Mouse (Mus musculus): ENCODE results near the gene Xpot.

Gene Xpot

GRCm38 (mm10) chr10:121622431-121622830 is 3.7 kb downstream of the Xpot start:
- DNase-seq (ENCODE audit: low spot score in 2 of 2), result no peak

DNA sequence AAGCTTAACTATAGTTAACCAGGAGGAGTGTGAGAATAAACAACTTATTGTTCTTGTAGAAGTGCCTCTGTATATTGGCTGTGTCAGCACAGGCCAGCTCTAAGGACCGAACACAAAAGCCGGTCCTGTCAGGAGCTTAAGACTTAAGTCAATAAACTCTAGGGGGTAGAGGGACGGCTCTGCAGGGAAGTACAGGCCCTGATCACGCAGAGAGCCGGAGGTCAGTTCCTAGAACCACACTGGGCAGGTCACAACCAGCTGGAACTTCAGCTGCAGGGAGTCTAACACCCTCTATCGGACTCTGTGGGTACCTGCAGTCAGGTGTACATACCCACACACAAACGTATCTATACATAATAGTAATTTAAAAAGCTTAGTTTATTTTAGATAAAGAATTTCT is 10.2 kb downstream of the Xpot start:
- DNase-seq (ENCODE audit: low spot score in 2 of 2), result no peak

GRCm38 (mm10) chr10:121615146-121615870 is 10.8 kb downstream of the Xpot start:
- DNase-seq (ENCODE audit: low spot score in 2 of 2), result no peak

DNA sequence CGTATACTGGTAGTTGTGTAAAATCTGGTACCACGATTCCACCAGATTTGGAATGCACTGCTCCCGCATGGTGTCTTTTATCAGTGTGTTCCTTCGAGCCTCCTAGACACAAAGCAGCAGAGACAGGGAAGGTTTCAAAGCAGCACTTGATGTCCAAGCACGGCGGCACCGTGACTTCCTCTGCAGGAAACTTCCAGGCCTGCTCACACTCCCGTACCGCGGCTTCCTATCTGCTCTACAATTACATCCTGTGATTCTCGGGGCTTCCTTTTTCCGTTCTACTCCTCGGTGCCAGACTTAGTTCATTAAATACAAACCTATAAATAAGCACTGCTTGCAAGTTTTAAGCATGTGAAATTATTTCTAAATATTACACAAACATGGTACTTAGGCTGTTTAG is 12.6 kb downstream of the Xpot start:
- DNase-seq (ENCODE audit: low spot score in 2 of 2), result no peak

- no peak for DNase-seq (ENCODE audit: low spot score in 2 of 2)
Measured at GRCm38 (mm10) chr10:121612448-121612847, 13.7 kb downstream of the Xpot start.

DNA sequence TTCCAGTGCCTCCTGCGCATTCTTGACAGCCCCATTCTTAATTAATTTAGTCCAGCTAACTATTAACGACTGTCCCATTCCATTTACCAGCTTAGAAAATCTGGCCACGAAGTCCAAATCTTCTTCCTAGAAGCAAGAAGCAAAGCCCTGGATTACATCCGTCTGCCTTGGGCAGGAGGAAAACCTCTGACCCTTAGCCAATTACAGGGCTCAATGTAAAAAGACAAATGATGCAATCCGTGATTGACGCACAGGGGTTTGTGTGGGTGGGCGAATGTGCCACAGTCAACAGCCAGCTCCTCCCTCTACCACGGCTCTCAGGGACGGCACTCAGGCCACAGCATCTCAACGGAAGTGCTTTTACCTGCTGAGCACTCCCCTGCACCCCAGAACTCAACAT is 14.5 kb downstream of the Xpot start:
- no peak for DNase-seq (ENCODE audit: low spot score in 2 of 2)

GRCm38 (mm10) chr10:121608177-121608576 is 18.0 kb downstream of the Xpot start:
- no peak for DNase-seq (ENCODE audit: low spot score in 2 of 2)

GRCm38 (mm10) chr10:121604632-121605344 is 21.3 kb downstream of the Xpot start:
- no peak for DNase-seq (ENCODE audit: low spot score in 2 of 2)

- DNase-seq (ENCODE audit: low spot score in 2 of 2), result no peak
Measured at GRCm38 (mm10) chr10:121603556-121603955, 22.6 kb downstream of the Xpot start.

DNA sequence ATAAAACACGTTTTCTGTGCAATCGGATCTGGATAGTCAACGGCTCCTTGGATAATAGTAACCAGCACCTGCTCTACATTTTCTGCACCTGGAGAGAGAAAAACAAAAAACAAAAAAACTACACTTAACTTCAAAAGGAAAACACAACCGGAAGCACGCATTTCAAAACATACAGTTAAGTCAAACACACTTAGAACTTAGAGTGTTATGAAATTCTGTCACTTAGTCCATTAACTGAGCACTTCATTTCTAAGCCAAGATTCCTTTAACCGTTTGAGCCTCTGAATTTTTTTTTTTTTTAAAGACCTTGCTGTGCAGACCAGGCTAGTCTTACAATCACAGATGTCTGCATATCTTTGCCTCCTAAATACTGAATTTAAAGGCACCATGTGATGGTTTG is 24.9 kb downstream of the Xpot start:
- no peak for DNase-seq (ENCODE audit: low spot score in 2 of 2)

- DNase-seq (ENCODE audit: low spot score in 2 of 2), result no peak
Measured at GRCm38 (mm10) chr10:121596580-121596979, 29.6 kb downstream of the Xpot start.

DNA sequence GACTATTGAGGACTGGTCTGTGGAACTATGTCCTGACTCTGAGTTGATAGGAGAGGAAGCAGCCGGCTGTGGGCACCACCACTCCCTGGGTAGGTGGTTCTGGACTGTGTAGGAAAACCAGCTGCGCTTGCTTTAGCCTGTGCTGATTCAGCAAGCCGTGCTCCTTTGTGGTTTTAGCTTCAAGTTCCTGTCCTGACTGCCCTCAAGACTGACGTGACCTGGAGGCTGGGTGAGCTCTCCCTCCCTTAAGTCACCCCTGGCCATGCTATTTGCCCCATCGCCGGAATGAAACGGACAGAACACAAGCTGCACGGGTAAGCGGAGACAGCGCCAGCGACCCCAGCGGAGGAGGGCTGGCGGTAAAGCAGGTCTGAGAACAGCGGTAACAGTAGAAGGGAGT is 35.0 kb downstream of the Xpot start:
- DNase-seq (ENCODE audit: low spot score in 2 of 2), result peak in 1 of 2 experiments; percentile 61

GRCm38 (mm10) chr10:121587371-121587840 is 38.7 kb downstream of the Xpot start:
- DNase-seq (ENCODE audit: low spot score in 2 of 2), result peak in 1 of 2 experiments; percentile 44

GRCm38 (mm10) chr10:121586675-121587370 is 39.3 kb downstream of the Xpot start, which contains the start of gene Tbk1:
TSS of gene Tbk1 (minus strand) at chr10:121586787.
- DNase-seq (ENCODE audit: low spot score in 2 of 2), result peak; percentile 92 to 97

- peak; percentile 24 to 42 for DNase-seq (ENCODE audit: low spot score in 2 of 2)
Measured at GRCm38 (mm10) chr10:121585791-121586642, 40.1 kb downstream of the Xpot start.

GRCm38 (mm10) chr10:121585056-121585790 is 40.9 kb downstream of the Xpot start:
- DNase-seq (ENCODE audit: low spot score in 2 of 2), result no peak

DNA sequence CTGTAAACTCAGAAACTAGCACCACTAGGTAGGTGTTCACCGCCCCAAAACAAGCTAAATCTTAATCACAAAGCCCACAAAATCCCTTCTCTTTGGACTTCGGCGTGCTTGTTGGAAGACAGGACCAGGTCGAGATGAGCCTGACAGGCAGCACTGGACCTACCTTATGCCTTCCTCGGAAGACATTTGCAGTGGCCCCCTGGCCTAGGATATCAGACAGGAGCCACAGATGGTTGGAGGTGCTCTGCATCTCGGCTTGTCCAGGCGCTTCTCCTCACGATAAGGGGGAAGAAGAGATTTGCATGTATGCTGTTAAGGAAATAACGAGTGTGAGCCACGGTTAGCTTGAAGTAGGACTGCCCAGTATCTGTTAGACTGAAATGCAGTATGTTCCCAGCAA is 42.1 kb downstream of the Xpot start:
- DNase-seq (ENCODE audit: low spot score in 2 of 2), result peak in 1 of 2 experiments; percentile 59

- no peak for DNase-seq (ENCODE audit: low spot score in 2 of 2)
Measured at GRCm38 (mm10) chr10:121583016-121583415, 43.1 kb downstream of the Xpot start.

DNA sequence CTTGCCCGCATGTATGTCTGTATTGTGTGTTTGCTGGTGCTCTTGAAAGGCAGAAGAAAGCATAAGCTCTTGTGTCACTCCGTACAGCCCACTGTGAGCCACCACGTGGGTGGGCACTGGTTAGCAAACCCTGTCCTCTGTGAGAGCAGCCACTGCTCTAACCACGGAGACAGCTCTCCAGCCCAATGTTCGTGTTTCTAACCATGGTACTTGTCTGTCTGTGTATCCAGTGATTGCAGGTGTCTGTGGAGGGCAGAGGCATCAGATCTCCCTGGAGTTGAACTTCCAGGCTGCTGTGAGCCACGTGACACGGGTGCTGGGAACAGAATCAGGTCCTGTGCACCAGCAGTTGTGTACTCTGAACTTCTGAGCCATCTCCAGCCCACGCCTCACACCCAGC is 43.8 kb downstream of the Xpot start:
- DNase-seq (ENCODE audit: low spot score in 2 of 2), result peak in 1 of 2 experiments; percentile 57

- peak in 1 of 2 experiments; percentile 50 for DNase-seq (ENCODE audit: low spot score in 2 of 2)
Measured at GRCm38 (mm10) chr10:121581405-121581804, 44.7 kb downstream of the Xpot start.

- DNase-seq (ENCODE audit: low spot score in 2 of 2), result no peak
Measured at GRCm38 (mm10) chr10:121580381-121580780, 45.8 kb downstream of the Xpot start.

All from spleen, postnatal 4 days (tissue).